ENCODE assay signal across 22 mouse cellular contexts in the genomic region with DNA sequence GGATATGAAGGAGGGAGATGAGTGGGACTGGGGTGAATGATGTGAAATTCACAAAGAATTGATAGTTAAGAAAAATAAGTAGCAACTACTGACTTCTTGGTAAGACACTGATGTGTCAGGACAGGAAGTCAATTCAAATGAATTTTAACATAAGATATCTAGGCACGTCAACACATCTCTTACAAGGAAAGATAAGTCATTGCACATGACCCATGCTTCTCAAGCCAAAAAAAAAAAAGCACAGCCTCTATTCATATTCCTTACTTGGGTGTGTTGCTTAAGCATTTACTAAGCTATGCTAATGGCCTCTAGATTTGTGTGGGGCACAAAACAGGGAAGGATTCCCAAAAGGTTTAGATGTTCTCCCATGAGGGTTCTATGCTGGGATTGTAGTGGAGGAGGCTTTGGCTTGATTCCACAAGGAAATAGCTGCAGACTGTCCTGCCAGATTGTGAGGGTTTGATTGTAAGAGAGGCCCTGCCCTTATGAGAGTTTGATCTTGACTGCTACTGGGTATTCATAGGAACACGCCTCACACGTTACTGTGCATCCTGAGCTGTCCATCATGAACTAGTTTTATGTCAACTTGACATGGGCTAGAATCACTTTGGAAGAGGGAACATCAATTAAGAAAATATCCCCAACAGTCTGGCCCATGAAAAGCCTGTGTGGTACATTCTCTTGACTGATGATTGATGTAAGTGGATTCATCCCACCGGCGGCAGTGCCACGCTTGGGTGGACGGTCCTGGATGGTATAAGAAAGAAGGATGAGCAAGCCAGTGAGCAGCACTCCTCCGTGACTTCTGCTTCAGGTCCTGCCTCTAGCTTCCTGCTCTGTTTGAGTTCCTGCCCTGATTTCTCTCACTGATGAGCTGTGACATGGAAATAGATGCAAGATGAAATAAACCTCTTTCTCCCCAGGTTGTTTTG. TPM values are rescaled to one million over a fixed set of nuclear protein-coding genes. Genes with fewer than 3 reads are reported as not detected.
DNase-seq lines count a peak whose midpoint lies in the region; ATAC-seq and TF ChIP-seq lines count a peak whose summit lies in the region.
"Had no signal": no experiment of that assay in that cellular context is flagged by ENCODE, and none has a peak within 500 bp of the region (broad histone marks: within the 10 kb centered on the region; RNA-seq: fewer than 3 reads in every experiment).

No protein-coding gene starts in this region.

- peak; percentile 14 for DNase-seq in adrenal gland, postnatal 10 days
- no peak for DNase-seq in adrenal gland, postnatal 14 days
- peak; percentile 69 for DNase-seq in heart, adult 8-10 months (ENCODE audit: low spot score)
- no peak for DNase-seq in heart, embryonic 10.5 days (ENCODE audit: low spot score)
- peak; percentile 52 for DNase-seq in kidney, adult 2 months
- DNase-seq in thymus, postnatal 4 days: no peak
- DNase-seq: adrenal gland, adult 2 months; cerebellum, adult 11 months; cerebellum, adult 8-10 months; cerebellum, postnatal 14 days; gastrocnemius, postnatal 14 days; kidney, adult 8-10 months had no signal

- ATAC-seq in kidney, embryonic 16.5 days (ENCODE audit: low FRiP score, low TSS enrichment): no peak
- ATAC-seq: forebrain, embryonic 16.5 days; intestine, embryonic 16.5 days had no signal

- no peak for TF ChIP-seq POLR2A in kidney, adult 2 months (IDR thresholded peaks at IDR 0.05; ENCODE audit: low read depth, low read length)

- no peak overlapping the region for H3K4me3 ChIP-seq in heart, embryonic 10.5 days
- no peak overlapping the region for H3K4me3 ChIP-seq in kidney, adult 2 months (ENCODE audit: insufficient read depth, low read depth, low read length)
- no peak overlapping the region for H3K4me3 ChIP-seq in kidney, embryonic 16.5 days (ENCODE audit: low read length)
- H3K4me3 ChIP-seq: embryonic facial prominence, embryonic 12.5 days; forebrain, embryonic 12.5 days; heart, embryonic 15.5 days; hindbrain, embryonic 10.5 days had no signal

- H3K4me2 ChIP-seq in kidney, embryonic 16.5 days (replicated peaks; ENCODE audit: low read depth, low read length): no peak overlapping the region
- H3K4me2 ChIP-seq: embryonic facial prominence, embryonic 12.5 days; forebrain, embryonic 12.5 days; heart, embryonic 15.5 days; hindbrain, embryonic 14.5 days had no signal

- no peaks in the 10 kb centered on the region for H3K4me1 ChIP-seq in heart, embryonic 10.5 days
- no peaks in the 10 kb centered on the region for H3K4me1 ChIP-seq in kidney, adult 2 months (ENCODE audit: control insufficient read depth, insufficient read depth, low read length)
- no peaks in the 10 kb centered on the region for H3K4me1 ChIP-seq in kidney, embryonic 16.5 days (ENCODE audit: insufficient read depth, low read length)
- H3K4me1 ChIP-seq: embryonic facial prominence, embryonic 12.5 days; forebrain, embryonic 12.5 days; hindbrain, embryonic 10.5 days had no signal

- H3K9me3 ChIP-seq in heart, embryonic 10.5 days: no peaks in the 10 kb centered on the region
- H3K9me3 ChIP-seq in kidney, embryonic 16.5 days (ENCODE audit: low read length): no peaks in the 10 kb centered on the region
- H3K9me3 ChIP-seq: embryonic facial prominence, embryonic 12.5 days; forebrain, embryonic 12.5 days; heart, embryonic 15.5 days; hindbrain, embryonic 10.5 days had no signal

- no peak overlapping the region for H3K27ac ChIP-seq in heart, embryonic 10.5 days
- no peak overlapping the region for H3K27ac ChIP-seq in kidney, adult 2 months (ENCODE audit: insufficient read depth, low read depth, low read length)
- H3K27ac ChIP-seq in kidney, embryonic 16.5 days (ENCODE audit: low read length): no peak overlapping the region
- H3K27ac ChIP-seq: embryonic facial prominence, embryonic 12.5 days; forebrain, embryonic 12.5 days; heart, embryonic 15.5 days; hindbrain, embryonic 10.5 days; hindbrain, embryonic 14.5 days had no signal

- H3K27me3 ChIP-seq in heart, embryonic 10.5 days (ENCODE audit: insufficient read depth, poor library complexity, severe bottlenecking): no peaks in the 10 kb centered on the region
- no peaks in the 10 kb centered on the region for H3K27me3 ChIP-seq in kidney, adult 2 months (replicated peaks; ENCODE audit: control insufficient read depth, insufficient read depth, low read length)
- no peaks in the 10 kb centered on the region for H3K27me3 ChIP-seq in kidney, embryonic 16.5 days (ENCODE audit: insufficient read depth, low read length)
- H3K27me3 ChIP-seq: embryonic facial prominence, embryonic 12.5 days; forebrain, embryonic 12.5 days; heart, embryonic 15.5 days had no signal

- peaks cover 9% of the 10 kb centered on the region; the same call in 1 of the 2 replicates for H3K36me3 ChIP-seq in heart, embryonic 10.5 days
- H3K36me3 ChIP-seq in kidney, adult 2 months (ENCODE audit: control insufficient read depth, insufficient read depth, low read length): no peaks in the 10 kb centered on the region
- H3K36me3 ChIP-seq in kidney, embryonic 16.5 days (ENCODE audit: insufficient read depth, low read length): no peaks in the 10 kb centered on the region
- H3K36me3 ChIP-seq: heart, embryonic 15.5 days; hindbrain, embryonic 10.5 days had no signal

- no peak for TF ChIP-seq CTCF in kidney, adult 2 months (conservative IDR thresholded peaks at IDR 0.05; ENCODE audit: insufficient read depth, insufficient read length, low read depth, low read length)

- 86% methylated on average over 8 of the region's 8 CpGs for WGBS in heart, embryonic 10.5 days
- 76% methylated on average over 8 of the region's 8 CpGs for WGBS in kidney, adult 2 months
- WGBS in kidney, embryonic 16.5 days: 85% methylated on average over 8 of the region's 8 CpGs

- H3K9ac ChIP-seq in kidney, embryonic 16.5 days (replicated peaks; ENCODE audit: low read length): no peak overlapping the region
- H3K9ac ChIP-seq: embryonic facial prominence, embryonic 12.5 days; forebrain, embryonic 12.5 days; heart, embryonic 15.5 days; hindbrain, embryonic 14.5 days had no signal

RNA-seq across cellular contexts. Expression of gene Cd81, which starts 17.8 kb away (rescaled TPM):
- 100 to 1,000 TPM; 499 to 511 TPM for total RNA-seq in adrenal gland, postnatal 10 days (2021)
- 536 and 561 TPM in 2 replicates for total RNA-seq in adrenal gland, postnatal 14 days (2021)
- 100 to 1,000 TPM; 397 to 430 (median 418) TPM for total RNA-seq in heart, adult 8-10 months (2022)
- 472 and 583 TPM in 2 replicates for polyA plus RNA-seq in heart, embryonic 10.5 days (2016; fragmentation: Nextera tagmentation; extraction: Ambion mirVana)
- polyA plus RNA-seq in kidney, adult 2 months (2012; rRNA removed): 801 and 824 TPM in 2 replicates
- 643 and 698 TPM in 2 replicates for polyA plus RNA-seq in kidney, embryonic 16.5 days (2015; fragmentation: Nextera tagmentation; extraction: Ambion mirVana)

RNA-seq across cellular contexts. Expression of gene Tspan32, which starts 29.9 kb away (rescaled TPM):
- total RNA-seq in adrenal gland, postnatal 10 days (2021): 1 to 10 TPM; 2.2 to 3.4 TPM
- 2.0 and 8.6 TPM in 2 replicates for total RNA-seq in adrenal gland, postnatal 14 days (2021)
- 1 to 10 TPM in 1 of 4 experiments, under 1 TPM in 3; 0.27 to 2.8 (median 0.52) TPM for total RNA-seq in heart, adult 8-10 months (2022)
- 19.3 and 21.1 TPM in 2 replicates for polyA plus RNA-seq in heart, embryonic 10.5 days (2016; fragmentation: Nextera tagmentation; extraction: Ambion mirVana)
- polyA plus RNA-seq in kidney, adult 2 months (2012; rRNA removed): 0.99 and 5.1 TPM in 2 replicates
- 1.5 and 1.6 TPM in 2 replicates for polyA plus RNA-seq in kidney, embryonic 16.5 days (2015; fragmentation: Nextera tagmentation; extraction: Ambion mirVana)

RNA-seq across cellular contexts. Expression of gene Tssc4, which starts 34.3 kb away (rescaled TPM):
- total RNA-seq in adrenal gland, postnatal 10 days (2021): 10 to 100 TPM; 26.9 to 31.2 TPM
- 32.2 and 33.3 TPM in 2 replicates for total RNA-seq in adrenal gland, postnatal 14 days (2021)
- 10 to 100 TPM; 13.6 to 15.2 (median 14.3) TPM for total RNA-seq in heart, adult 8-10 months (2022)
- polyA plus RNA-seq in heart, embryonic 10.5 days (2016; fragmentation: Nextera tagmentation; extraction: Ambion mirVana): 78.0 and 99.5 TPM in 2 replicates
- 64.8 and 74.5 TPM in 2 replicates for polyA plus RNA-seq in kidney, adult 2 months (2012; rRNA removed)
- 104 and 120 TPM in 2 replicates for polyA plus RNA-seq in kidney, embryonic 16.5 days (2015; fragmentation: Nextera tagmentation; extraction: Ambion mirVana)

RNA-seq across cellular contexts. Expression of gene Trpm5, which starts 59.7 kb away (rescaled TPM):
- total RNA-seq in adrenal gland, postnatal 10 days (2021): 1 to 10 TPM in 1 of 2 experiments, under 1 TPM in 1; 0.99 to 1.0 TPM
- total RNA-seq in adrenal gland, postnatal 14 days (2021): 0.59 and 0.68 TPM in 2 replicates
- under 1 TPM in 1 of 4 experiments, not detected in 3; 0.28 TPM for total RNA-seq in heart, adult 8-10 months (2022)
- 1.1 and 1.5 TPM in 2 replicates for polyA plus RNA-seq in heart, embryonic 10.5 days (2016; fragmentation: Nextera tagmentation; extraction: Ambion mirVana)
- 0.03 TPM in 2 replicates for polyA plus RNA-seq in kidney, adult 2 months (2012; rRNA removed)
- 6.0 and 6.9 TPM in 2 replicates for polyA plus RNA-seq in kidney, embryonic 16.5 days (2015; fragmentation: Nextera tagmentation; extraction: Ambion mirVana)
- total RNA-seq: common myeloid progenitor, adult 5-6 weeks; granulocyte monocyte progenitor cell, adult 5-6 weeks had no signal

Comparison
In these comparisons a context has a peak if more than half of its experiments do, and no peak if none do; other contexts are left out.
1. DNase-seq: peak in adrenal gland, postnatal 10 days (single experiment), heart, adult 8-10 months (single experiment) and kidney, adult 2 months (single experiment); none in adrenal gland, postnatal 14 days (single experiment), heart, embryonic 10.5 days (single experiment) and thymus, postnatal 4 days (single experiment).